Mouse (Mus musculus): Measurements from ENCODE around the gene Anp32a. TPM values are rescaled to one million over a fixed set of nuclear protein-coding genes. Genes with fewer than 3 reads are reported as not detected.

The Anp32a gene
- total and polyA plus RNA-seq, 2 experiments from 2014 or later = 20.8 to 127 TPM

- no peak for TF ChIP-seq EP300 (IDR thresholded peaks at IDR 0.05; ENCODE audit: low read depth)
- TF ChIP-seq CTCF (IDR thresholded peaks at IDR 0.05; ENCODE audit: low read depth) = no peak
- Histone ChIP-seq H3K4me1 (ENCODE audit: control insufficient read depth, insufficient read depth) (peaks cover 16% of the 10 kb centered on the region), H3K4me2 (ENCODE audit: low read depth, low read length) (no peak overlapping the region), H3K27ac (ENCODE audit: low read depth) (no peak overlapping the region), H3K36me3 (replicated peaks; ENCODE audit: control insufficient read depth, insufficient read depth, low read length) (no peaks in the 10 kb centered on the region), H3K27me3 (ENCODE audit: control insufficient read depth, insufficient read depth, low read length) (no peaks in the 10 kb centered on the region), H3K9ac (replicated peaks; ENCODE audit: low read depth, low read length) (no peak overlapping the region), H3K9me3 (replicated peaks; ENCODE audit: control insufficient read depth, low read length) (no peaks in the 10 kb centered on the region), H3K4me3 (ENCODE audit: low read depth, low read length) (no peak overlapping the region)
- ATAC-seq (ENCODE audit: insufficient read depth, low read depth) (no peak), DNase-seq (ENCODE audit: low spot score) (no peak)
- WGBS = 90% methylated on average over 4 of the region's 4 CpGs
These were observed 44.8 kb downstream of the Anp32a start for GRCm38 (mm10) chr9:62385727-62386518.

GRCm38 (mm10) chr9:62389735-62390134, 48.6 kb downstream of the Anp32a start:
- ATAC-seq (ENCODE audit: insufficient read depth, low read depth) (no peak), DNase-seq (ENCODE audit: low spot score) (no peak)
- Histone ChIP-seq H3K4me3 (ENCODE audit: low read depth, low read length) (no peak overlapping the region), H3K4me1 (ENCODE audit: control insufficient read depth, insufficient read depth) (no peaks in the 10 kb centered on the region), H3K4me2 (ENCODE audit: low read depth, low read length) (no peak overlapping the region), H3K27ac (ENCODE audit: low read depth) (no peak overlapping the region), H3K36me3 (replicated peaks; ENCODE audit: control insufficient read depth, insufficient read depth, low read length) (no peaks in the 10 kb centered on the region), H3K9ac (replicated peaks; ENCODE audit: low read depth, low read length) (no peak overlapping the region), H3K27me3 (ENCODE audit: control insufficient read depth, insufficient read depth, low read length) (no peaks in the 10 kb centered on the region), H3K9me3 (replicated peaks; ENCODE audit: control insufficient read depth, low read length) (no peaks in the 10 kb centered on the region)
- 75% methylated on average over 9 of the region's 9 CpGs for WGBS
- no peak for TF ChIP-seq CTCF (IDR thresholded peaks at IDR 0.05; ENCODE audit: low read depth)
- no peak for TF ChIP-seq EP300 (IDR thresholded peaks at IDR 0.05; ENCODE audit: low read depth)

GRCm38 (mm10) chr9:62393531-62393930, 52.4 kb downstream of the Anp32a start:
- no peak overlapping the region for H3K4me3 ChIP-seq (ENCODE audit: low read depth, low read length)
- no peak overlapping the region for H3K27ac ChIP-seq (ENCODE audit: low read depth)
- 52% methylated on average over 2 of the region's 2 CpGs for WGBS
- ATAC-seq (ENCODE audit: insufficient read depth, low read depth) = no peak
- no peaks in the 10 kb centered on the region for H3K4me1 ChIP-seq (ENCODE audit: control insufficient read depth, insufficient read depth)
- no peaks in the 10 kb centered on the region for H3K36me3 ChIP-seq (replicated peaks; ENCODE audit: control insufficient read depth, insufficient read depth, low read length)
- no peak for DNase-seq (ENCODE audit: low spot score)
- TF ChIP-seq CTCF (IDR thresholded peaks at IDR 0.05; ENCODE audit: low read depth) (no peak), EP300 (IDR thresholded peaks at IDR 0.05; ENCODE audit: low read depth) (no peak)
- no peaks in the 10 kb centered on the region for H3K27me3 ChIP-seq (ENCODE audit: control insufficient read depth, insufficient read depth, low read length)
- no peak overlapping the region for H3K4me2 ChIP-seq (ENCODE audit: low read depth, low read length)
- no peaks in the 10 kb centered on the region for H3K9me3 ChIP-seq (replicated peaks; ENCODE audit: control insufficient read depth, low read length)
- no peak overlapping the region for H3K9ac ChIP-seq (replicated peaks; ENCODE audit: low read depth, low read length)

GRCm38 (mm10) chr9:62394163-62394562, 53.1 kb downstream of the Anp32a start:
- Histone ChIP-seq H3K4me2 (ENCODE audit: low read depth, low read length) (no peak overlapping the region), H3K36me3 (replicated peaks; ENCODE audit: control insufficient read depth, insufficient read depth, low read length) (no peaks in the 10 kb centered on the region), H3K4me1 (ENCODE audit: control insufficient read depth, insufficient read depth) (no peaks in the 10 kb centered on the region), H3K9ac (replicated peaks; ENCODE audit: low read depth, low read length) (no peak overlapping the region), H3K4me3 (ENCODE audit: low read depth, low read length) (no peak overlapping the region), H3K27me3 (ENCODE audit: control insufficient read depth, insufficient read depth, low read length) (no peaks in the 10 kb centered on the region), H3K27ac (ENCODE audit: low read depth) (no peak overlapping the region), H3K9me3 (replicated peaks; ENCODE audit: control insufficient read depth, low read length) (no peaks in the 10 kb centered on the region)
- 54% methylated on average over 2 of the region's 2 CpGs for WGBS
- DNase-seq (ENCODE audit: low spot score) = no peak
- ATAC-seq (ENCODE audit: insufficient read depth, low read depth) = no peak
- no peak for TF ChIP-seq EP300 (IDR thresholded peaks at IDR 0.05; ENCODE audit: low read depth)
- TF ChIP-seq CTCF (IDR thresholded peaks at IDR 0.05; ENCODE audit: low read depth) = no peak

- no peaks in the 10 kb centered on the region for H3K36me3 ChIP-seq (replicated peaks; ENCODE audit: control insufficient read depth, insufficient read depth, low read length)
- no peak for TF ChIP-seq EP300 (IDR thresholded peaks at IDR 0.05; ENCODE audit: low read depth)
- TF ChIP-seq CTCF (IDR thresholded peaks at IDR 0.05; ENCODE audit: low read depth) = no peak
- H3K9ac ChIP-seq (replicated peaks; ENCODE audit: low read depth, low read length) = no peak overlapping the region
- no peaks in the 10 kb centered on the region for H3K9me3 ChIP-seq (replicated peaks; ENCODE audit: control insufficient read depth, low read length)
- H3K4me1 ChIP-seq (ENCODE audit: control insufficient read depth, insufficient read depth) = no peaks in the 10 kb centered on the region
- H3K27ac ChIP-seq (ENCODE audit: low read depth) = no peak overlapping the region
- H3K4me2 ChIP-seq (ENCODE audit: low read depth, low read length) = no peak overlapping the region
- DNase-seq (ENCODE audit: low spot score) (no peak), ATAC-seq (ENCODE audit: insufficient read depth, low read depth) (no peak)
- H3K4me3 ChIP-seq (ENCODE audit: low read depth, low read length) = no peak overlapping the region
- no peaks in the 10 kb centered on the region for H3K27me3 ChIP-seq (ENCODE audit: control insufficient read depth, insufficient read depth, low read length)
- 46% methylated on average over 11 of the region's 11 CpGs for WGBS
These were observed 59.6 kb downstream of the Anp32a start for GRCm38 (mm10) chr9:62400531-62401170.

Measured in heart, postnatal 0 days (tissue).